In genomic region chr5:132184395-132185095, GRCm38 (mm10) we compare ENCODE assay signal across 21 mouse cellular contexts.
A peak's percentile ranks its signal among the peaks of the same experiment; 100 is the strongest.
DNase-seq lines count a peak whose midpoint lies in the region; ATAC-seq and TF ChIP-seq lines count a peak whose summit lies in the region.
"Had no signal": no experiment of that assay in that cellular context is flagged by ENCODE, and none has a peak within 500 bp of the region (broad histone marks: within the 10 kb centered on the region; RNA-seq: fewer than 3 reads in every experiment).

No protein-coding gene starts in this region.

- peak; percentile 23 for DNase-seq in adrenal gland, adult 8-10 months
- no peak for DNase-seq in adrenal gland, postnatal 4 days (ENCODE audit: low spot score in 2 of 2)
- DNase-seq in lung, postnatal 14 days, result peak; percentile 9
- DNase-seq in lung, adult 2 months, result no peak
- DNase-seq in right cerebral cortex, postnatal 36 days (ENCODE audit: low spot score in 2 of 2), result no peak
- DNase-seq: cerebellum, adult 9-11 months; gastrocnemius, postnatal 14 days; heart, adult 18-20 months; lung, embryonic 14.5 days had no signal

- peak; percentile 88 for ATAC-seq in kidney, embryonic 16.5 days (ENCODE audit: low FRiP score, low TSS enrichment)
- peak; percentile 85 for ATAC-seq in liver, embryonic 16.5 days (ENCODE audit: low read depth)
- no peak for ATAC-seq in hindbrain, embryonic 13.5 days (ENCODE audit: low FRiP score)
- ATAC-seq: CD4-positive, CD25-positive, alpha-beta regulatory T cell, adult 4 months; forebrain, embryonic 13.5 days; hindbrain, embryonic 16.5 days; midbrain, embryonic 15.5 days; Patski had no signal

- 64% methylated on average over 4 of the region's 4 CpGs for WGBS in lung, adult 2 months
- WGBS in kidney, embryonic 16.5 days, result 57% methylated on average over 4 of the region's 4 CpGs
- 47% methylated on average over 4 of the region's 4 CpGs for WGBS in liver, embryonic 16.5 days (ENCODE audit: insufficient replicate concordance)
- WGBS in hindbrain, embryonic 13.5 days, result 66% methylated on average over 4 of the region's 4 CpGs

- H3K4me3 ChIP-seq in lung, adult 2 months (replicated peaks; ENCODE audit: extremely low read depth, low read depth, low read length), result no peak overlapping the region
- H3K4me3 ChIP-seq in kidney, embryonic 16.5 days (ENCODE audit: low read length), result no peak overlapping the region
- no peak overlapping the region for H3K4me3 ChIP-seq in liver, embryonic 16.5 days (ENCODE audit: low read depth, low read length)
- no peak overlapping the region for H3K4me3 ChIP-seq in hindbrain, embryonic 13.5 days
- H3K4me3 ChIP-seq: forebrain, embryonic 13.5 days; heart, embryonic 13.5 days; megakaryocyte, embryonic 14.5 days; midbrain, embryonic 15.5 days; myocyte had no signal

- no peaks in the 10 kb centered on the region for H3K36me3 ChIP-seq in kidney, embryonic 16.5 days (ENCODE audit: insufficient read depth, low read length)
- no peaks in the 10 kb centered on the region for H3K36me3 ChIP-seq in liver, embryonic 16.5 days (ENCODE audit: control insufficient read depth, insufficient read depth)
- no peaks in the 10 kb centered on the region for H3K36me3 ChIP-seq in hindbrain, embryonic 13.5 days
- H3K36me3 ChIP-seq: heart, embryonic 13.5 days; midbrain, embryonic 15.5 days had no signal

- TF ChIP-seq POLR2A in lung, adult 2 months (IDR thresholded peaks at IDR 0.05; ENCODE audit: borderline replicate concordance, extremely low read depth, low read depth, low read length), result no peak

- H3K4me2 ChIP-seq in kidney, embryonic 16.5 days (replicated peaks; ENCODE audit: low read depth, low read length), result peak overlapping the region; percentile 22; the same call in 1 of the 2 replicates
- no peak overlapping the region for H3K4me2 ChIP-seq in liver, embryonic 16.5 days (ENCODE audit: low read depth, low read length)
- H3K4me2 ChIP-seq in hindbrain, embryonic 13.5 days, result no peak overlapping the region
- H3K4me2 ChIP-seq: forebrain, embryonic 13.5 days; heart, embryonic 13.5 days; lung, embryonic 14.5 days; midbrain, embryonic 15.5 days had no signal

- no peaks in the 10 kb centered on the region for H3K27me3 ChIP-seq in kidney, embryonic 16.5 days (ENCODE audit: insufficient read depth, low read length)
- H3K27me3 ChIP-seq in liver, embryonic 16.5 days (ENCODE audit: control insufficient read depth, insufficient read depth, low read depth, low read length), result no peaks in the 10 kb centered on the region
- no peaks in the 10 kb centered on the region for H3K27me3 ChIP-seq in hindbrain, embryonic 13.5 days
- H3K27me3 ChIP-seq: forebrain, embryonic 13.5 days; heart, embryonic 13.5 days; megakaryocyte, embryonic 14.5 days; midbrain, embryonic 15.5 days had no signal

- H3K27ac ChIP-seq in kidney, embryonic 16.5 days (ENCODE audit: low read length), result peak overlapping the region; percentile 69; the same call in 1 of the 2 replicates
- H3K27ac ChIP-seq in liver, embryonic 16.5 days (ENCODE audit: low read length), result peak overlapping the region; percentile 67
- no peak overlapping the region for H3K27ac ChIP-seq in hindbrain, embryonic 13.5 days
- H3K27ac ChIP-seq: forebrain, embryonic 13.5 days; heart, embryonic 13.5 days; midbrain, embryonic 15.5 days; stomach, postnatal 0 days had no signal

- no peak overlapping the region for H3K9ac ChIP-seq in kidney, embryonic 16.5 days (replicated peaks; ENCODE audit: low read length)
- H3K9ac ChIP-seq in liver, embryonic 16.5 days (ENCODE audit: low read depth, low read length), result no peak overlapping the region
- H3K9ac ChIP-seq in hindbrain, embryonic 13.5 days, result no peak overlapping the region
- H3K9ac ChIP-seq: forebrain, embryonic 13.5 days; heart, embryonic 13.5 days; lung, embryonic 14.5 days; midbrain, embryonic 15.5 days had no signal

- H3K9me3 ChIP-seq in kidney, embryonic 16.5 days (ENCODE audit: low read length), result no peaks in the 10 kb centered on the region
- H3K9me3 ChIP-seq in liver, embryonic 16.5 days (replicated peaks; ENCODE audit: control insufficient read depth, low read length), result no peaks in the 10 kb centered on the region
- H3K9me3 ChIP-seq in hindbrain, embryonic 13.5 days, result no peaks in the 10 kb centered on the region
- H3K9me3 ChIP-seq: forebrain, embryonic 13.5 days; heart, embryonic 13.5 days; megakaryocyte, embryonic 14.5 days; midbrain, embryonic 15.5 days had no signal

- TF ChIP-seq CTCF in lung, adult 2 months (IDR thresholded peaks at IDR 0.05; ENCODE audit: insufficient read depth, low read length), result no peak

- H3K4me1 ChIP-seq in lung, adult 2 months (ENCODE audit: control insufficient read depth, insufficient read depth, low read length), result no peaks in the 10 kb centered on the region
- peaks cover 38% of the 10 kb centered on the region for H3K4me1 ChIP-seq in kidney, embryonic 16.5 days (ENCODE audit: insufficient read depth, low read length)
- H3K4me1 ChIP-seq in liver, embryonic 16.5 days (ENCODE audit: control insufficient read depth, low read depth, low read length), result no peaks in the 10 kb centered on the region
- H3K4me1 ChIP-seq in hindbrain, embryonic 13.5 days (replicated peaks), result peaks cover 19% of the 10 kb centered on the region
- H3K4me1 ChIP-seq: megakaryocyte, embryonic 14.5 days had no signal

Comparison
In these comparisons a context has a peak if more than half of its experiments do, and no peak if none do; other contexts are left out.
1. DNase-seq: peak in adrenal gland, adult 8-10 months (single experiment) and lung, postnatal 14 days (single experiment); none in adrenal gland, postnatal 4 days (0 of 2), lung, adult 2 months (single experiment) and right cerebral cortex, postnatal 36 days (0 of 2).